Mouse (Mus musculus): ENCODE results near the gene Dctd.

Dctd gene

DNA sequence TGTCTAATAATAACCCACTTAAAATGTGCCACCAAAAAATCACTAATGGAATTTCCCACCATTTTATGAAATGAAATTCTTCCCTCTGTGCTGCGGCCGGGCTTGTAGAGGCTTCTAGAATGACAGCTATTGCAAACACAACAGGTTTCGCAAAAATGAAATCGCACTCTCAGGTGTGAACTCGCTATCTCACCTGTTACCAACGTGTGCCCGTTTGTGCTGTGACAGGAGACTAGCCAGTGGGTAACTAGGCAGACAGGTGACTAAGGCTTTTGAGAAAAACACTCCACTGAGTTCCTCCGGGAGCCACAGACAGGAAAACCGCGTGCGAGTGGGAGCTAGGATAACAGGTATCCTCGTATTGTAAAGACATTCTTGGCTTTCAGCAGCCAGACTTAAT is at the start of gene Dctd:
Gene Dctd (plus strand): TSS at position 301 of the 400 bp plus-strand sequence.
- DNase-seq = no peak

DNA sequence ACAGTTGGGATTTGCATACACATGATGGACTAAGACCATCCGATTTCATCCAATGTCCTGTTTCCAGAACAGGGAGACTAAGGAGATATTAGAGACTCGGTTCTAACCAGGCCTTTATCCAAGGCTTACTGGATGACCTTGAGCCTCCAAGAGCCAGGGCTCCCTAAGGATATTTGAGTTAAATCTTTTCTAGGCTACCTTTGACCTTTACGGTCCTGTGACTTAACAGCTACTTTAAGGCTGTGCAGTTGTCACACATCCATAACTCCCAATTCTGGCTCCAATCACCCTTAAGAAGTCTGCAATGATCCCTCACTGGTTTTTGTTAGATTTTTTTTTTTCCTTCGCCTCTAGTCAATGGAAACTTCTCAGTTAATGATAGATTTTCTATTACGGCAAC is 45.3 kb upstream of the Dctd start:
- DNase-seq = no peak

DNA sequence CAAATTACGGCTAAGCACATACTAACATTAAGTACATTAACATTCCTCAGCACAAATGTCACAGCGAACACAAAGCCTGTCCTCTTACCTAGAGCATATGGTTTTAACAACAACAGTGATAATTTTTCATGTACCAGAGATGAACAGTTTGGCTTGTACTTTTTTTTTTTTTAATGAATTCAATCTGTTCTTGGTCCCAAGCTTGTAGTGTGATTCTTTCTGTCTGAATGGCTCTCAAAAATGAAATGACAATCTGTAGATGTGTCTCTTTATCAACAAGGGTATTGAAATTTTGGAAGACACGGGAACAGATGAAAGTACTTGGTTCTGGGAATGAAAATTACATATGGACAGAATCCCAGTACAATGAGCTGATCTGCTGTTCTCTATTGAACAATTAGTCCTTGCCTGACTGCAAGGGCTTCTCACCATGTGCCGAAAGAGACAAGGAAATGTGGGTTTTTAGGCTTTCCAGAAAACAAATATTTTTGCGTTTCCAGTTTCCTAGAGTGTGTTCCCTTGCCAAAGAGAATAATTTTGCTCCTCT is 35.3 kb upstream of the Dctd start:
- no peak for DNase-seq

DNA sequence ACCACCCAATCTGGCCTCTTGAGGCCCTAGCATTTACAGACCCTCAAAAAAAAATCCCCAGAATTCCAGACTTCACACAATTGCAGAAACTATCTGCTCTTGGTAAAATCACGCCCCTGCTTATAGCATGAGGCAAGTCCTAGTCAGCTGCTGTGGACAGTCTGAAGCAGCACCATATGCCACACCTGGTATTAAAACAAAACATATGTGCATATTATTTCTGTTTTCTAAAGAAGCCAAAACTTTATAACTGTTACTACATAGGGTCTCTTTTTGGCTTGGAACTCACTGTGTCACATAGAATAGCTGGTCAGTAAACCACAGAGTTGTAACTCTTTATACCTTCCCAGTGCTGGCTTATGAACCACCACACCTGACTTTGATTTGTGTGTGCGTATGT is 24.7 kb upstream of the Dctd start:
- DNase-seq = no peak

DNA sequence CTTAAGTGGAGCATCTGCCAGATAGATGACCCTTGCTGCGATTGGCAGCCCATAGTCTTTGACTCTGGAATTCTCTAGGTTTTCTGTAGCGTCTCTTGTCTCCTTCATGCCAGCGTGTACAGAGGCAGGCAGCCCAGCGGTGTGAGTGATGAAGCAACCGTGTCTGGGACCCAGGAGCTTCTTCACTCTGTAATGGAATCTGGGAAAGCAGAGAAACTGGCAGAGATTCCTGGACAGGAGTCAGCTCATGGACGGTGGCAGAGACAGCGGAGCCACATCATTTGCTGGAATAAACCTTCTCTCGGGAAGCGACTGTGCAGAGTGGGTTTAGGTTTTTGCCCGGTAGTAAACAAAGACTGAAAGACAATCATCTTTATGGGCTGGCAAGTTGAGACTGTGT is 16.5 kb upstream of the Dctd start:
- DNase-seq = peak; percentile 0

DNA sequence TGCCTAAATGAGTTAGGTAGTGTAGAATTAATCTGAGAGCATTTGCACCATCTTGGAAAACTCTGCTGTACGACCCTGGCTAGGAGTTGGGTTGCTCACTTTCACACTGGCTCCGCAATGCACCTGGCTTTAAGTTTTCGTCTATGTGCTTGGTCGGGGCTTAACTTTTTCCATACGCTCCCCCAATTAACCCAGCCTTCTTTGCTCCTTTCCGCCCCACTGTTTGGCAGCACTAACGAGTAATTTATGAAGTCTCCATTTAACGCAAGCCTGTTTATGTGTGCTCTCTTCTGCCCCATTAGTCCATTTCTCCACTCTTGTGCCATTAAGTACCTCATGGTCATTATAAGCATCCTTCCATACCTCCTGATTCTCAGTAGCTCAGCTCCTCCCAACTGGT is 8.2 kb upstream of the Dctd start:
- no peak for DNase-seq

DNA sequence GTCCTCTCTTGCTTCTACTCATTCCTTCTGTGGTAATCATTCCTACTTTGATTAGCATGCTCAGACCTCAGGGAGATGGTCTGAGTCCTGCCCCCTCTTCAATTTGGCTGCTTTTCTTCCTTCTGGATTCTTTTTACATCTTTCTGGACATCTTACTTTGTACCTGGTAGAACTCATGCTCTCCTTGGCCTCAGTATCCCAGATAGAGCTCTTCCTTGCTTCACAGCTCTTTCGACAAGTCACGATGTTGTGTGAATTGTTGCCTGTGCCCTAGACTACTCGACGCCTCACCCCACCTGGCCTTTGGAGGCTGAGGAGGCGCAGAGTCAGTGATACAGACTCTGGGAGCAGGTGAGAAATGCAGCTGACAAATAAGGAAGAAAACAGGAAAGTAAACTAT is 3.5 kb upstream of the Dctd start:
- DNase-seq = no peak

DNA sequence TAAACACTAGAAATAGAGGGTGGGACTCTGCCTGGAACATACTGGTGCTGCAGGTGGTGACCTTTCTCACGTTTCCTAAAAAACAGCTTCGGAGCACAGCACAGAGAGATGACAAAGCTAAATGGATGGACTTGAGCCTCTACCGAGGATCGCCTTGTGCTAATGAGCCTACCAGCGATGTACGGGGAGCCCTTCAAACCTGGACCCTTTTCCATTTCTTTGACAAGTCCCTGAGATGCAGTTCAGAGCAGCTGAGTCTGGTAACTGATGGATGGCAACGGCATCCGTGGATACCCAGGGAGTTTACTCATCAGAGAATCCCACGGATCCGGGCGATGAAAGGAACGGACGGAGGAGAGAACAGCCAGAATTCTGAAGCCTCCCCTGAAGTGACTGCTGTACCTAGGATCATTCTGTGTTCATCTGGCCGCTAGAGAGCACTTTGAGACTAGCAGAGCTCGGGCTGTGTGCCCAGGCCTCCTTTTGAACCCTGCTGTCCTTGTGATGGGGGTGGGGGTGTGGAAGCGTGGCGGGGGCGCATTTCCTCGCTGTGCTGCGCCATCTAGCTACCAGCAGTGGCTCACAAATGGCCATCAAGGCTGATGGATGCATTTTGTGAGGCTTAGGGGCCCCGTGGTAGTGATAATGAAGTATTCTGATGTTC is 1.6 kb upstream of the Dctd start:
- peak; percentile 18 for DNase-seq

DNA sequence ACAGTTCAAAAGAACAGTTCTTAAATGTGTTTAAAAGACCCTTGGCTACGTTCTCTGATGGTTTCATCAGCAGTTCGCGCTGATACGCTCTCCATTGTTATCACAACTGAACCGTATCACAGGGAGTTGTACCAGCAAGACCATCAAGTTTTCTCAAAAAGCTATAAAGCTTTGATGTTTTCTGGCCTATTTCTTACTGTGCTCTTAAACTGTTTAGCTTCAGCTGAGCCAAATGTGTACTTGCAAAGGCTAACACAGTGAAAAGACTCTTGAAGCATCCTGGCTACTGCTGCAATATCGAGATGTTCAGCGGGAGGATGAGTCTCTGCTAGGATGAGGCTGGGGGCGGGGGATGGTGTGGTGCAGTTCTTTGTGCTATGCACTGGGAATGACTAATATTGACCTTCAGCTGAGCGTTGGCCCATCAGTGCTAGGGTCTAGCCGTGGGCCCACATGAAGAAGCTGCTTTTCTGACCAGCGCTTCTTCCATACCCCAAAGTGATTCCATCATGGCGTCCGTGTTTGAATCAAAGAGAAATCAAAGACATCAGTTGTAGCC is 732 bp upstream of the Dctd start:
- DNase-seq = no peak

DNA sequence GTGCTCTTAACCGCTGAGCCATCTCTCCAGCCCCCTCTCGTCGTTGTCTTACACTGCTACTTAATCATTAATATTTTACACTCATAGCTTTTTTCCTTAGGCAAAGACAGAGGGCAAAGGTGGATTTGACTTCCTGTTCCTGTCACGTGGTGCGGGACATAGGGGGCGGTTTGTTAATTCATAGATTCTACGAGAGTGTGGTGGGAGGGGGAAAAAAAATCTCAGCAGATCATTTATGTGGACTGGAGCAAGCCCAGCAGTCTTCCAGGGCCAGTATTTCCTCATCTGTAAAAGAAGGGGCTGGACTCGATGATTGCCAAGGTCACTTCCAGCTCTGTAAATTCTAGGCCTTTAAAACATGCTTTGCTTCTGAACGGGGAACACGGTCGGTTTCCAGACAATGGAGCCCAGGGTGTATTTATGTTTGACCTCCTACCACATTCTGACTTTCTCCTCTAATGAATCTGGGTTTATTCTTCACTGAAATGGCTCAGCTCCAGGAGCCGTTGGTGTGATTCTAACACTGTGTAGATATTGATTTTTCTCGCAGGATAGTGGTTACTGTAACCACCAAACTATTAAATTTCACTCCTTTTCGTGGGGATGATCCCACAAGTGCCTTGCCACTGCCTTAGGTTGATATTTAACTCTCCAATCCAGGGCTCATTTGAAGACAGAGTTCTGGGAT is 1.4 kb downstream of the Dctd start:
- no peak for DNase-seq

DNA sequence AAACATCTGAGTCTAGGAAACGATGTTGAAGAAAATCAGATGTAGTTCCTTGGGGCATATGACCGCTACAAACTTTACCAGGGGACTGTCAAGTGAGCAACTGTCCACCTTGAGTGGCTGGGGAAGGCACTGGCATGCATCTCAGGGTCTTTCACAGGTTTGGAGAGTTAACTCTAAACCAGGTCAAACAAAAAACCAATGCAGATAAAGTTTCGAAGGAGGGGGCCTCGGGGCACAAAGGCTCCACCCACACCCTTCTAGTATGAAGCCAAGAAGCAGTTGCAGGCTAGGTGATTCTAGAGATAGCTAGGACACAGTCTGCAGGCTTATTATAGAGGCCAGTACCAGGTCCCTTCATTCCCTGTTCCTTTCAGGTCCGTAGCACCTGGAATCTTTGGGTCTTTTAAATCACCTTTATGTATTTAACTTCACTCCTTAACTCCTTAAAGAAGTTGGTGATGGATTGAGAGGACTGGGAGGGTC is 10.5 kb downstream of the Dctd start:
- no peak for DNase-seq

DNA sequence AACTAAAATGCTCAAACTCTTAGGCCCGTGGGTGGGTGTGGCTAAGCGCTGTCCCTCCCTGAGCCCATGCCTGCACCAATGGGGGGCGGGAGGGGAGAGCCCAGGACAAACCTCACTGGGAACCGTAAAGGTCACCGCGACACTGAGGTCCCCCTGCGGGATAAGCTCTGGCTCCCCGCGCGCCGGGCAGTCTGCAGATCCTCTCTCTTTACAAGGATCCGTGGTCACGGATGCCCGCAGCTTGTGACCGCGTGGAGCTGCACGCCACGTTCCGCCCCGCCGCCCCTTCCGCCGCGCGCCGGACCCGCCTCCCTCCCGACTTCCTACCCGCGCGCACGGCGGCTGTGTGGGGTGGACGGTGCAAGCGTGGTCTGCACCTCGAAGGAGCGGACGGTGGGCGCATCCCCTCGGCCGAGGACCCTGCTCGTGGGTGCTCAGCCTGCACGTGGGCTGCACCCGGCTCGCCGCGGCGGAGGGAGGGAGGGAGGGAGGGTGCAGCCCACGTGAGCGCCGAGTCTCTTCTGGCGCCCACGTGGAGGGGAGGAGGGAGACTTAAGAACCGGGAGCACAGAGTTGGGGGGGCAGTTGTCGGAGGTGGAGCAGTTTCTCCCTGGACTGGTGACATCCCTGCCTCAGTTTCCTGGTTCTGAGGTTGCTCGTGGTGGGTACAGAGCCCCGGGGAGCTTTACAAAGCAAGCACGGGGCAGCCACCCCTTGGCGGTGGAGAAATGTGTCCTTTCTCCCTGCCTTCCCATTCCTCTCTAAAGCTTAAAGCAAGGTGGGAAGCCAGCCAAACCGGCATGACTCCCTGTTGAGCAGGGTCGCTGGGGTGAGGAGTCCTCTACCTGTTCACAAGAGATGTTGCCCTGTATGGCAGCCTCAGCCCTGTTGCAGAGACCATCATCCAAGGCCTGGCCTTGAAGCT is 11.2 kb downstream of the Dctd start:
- DNase-seq = peak; percentile 37

DNA sequence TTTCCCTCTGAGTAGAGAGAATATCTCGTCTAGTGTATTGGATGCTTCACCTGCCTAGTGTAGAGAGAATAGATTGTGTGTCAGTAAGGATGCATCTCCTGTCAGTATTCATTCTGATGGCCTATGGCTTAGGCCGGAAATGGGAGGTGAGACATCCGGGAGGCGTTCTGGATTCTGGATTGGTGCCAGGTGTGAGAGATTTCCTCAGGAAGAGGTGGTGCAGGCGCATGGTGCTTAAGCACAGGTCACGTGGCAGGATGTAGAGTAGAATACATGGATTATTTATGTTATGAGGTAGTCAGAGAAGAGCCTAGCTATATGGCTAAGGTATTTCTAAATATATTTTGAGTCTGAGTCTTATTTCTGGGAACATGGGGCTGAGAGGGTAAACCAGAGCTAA is 15.7 kb downstream of the Dctd start:
- peak; percentile 32 for DNase-seq

DNA sequence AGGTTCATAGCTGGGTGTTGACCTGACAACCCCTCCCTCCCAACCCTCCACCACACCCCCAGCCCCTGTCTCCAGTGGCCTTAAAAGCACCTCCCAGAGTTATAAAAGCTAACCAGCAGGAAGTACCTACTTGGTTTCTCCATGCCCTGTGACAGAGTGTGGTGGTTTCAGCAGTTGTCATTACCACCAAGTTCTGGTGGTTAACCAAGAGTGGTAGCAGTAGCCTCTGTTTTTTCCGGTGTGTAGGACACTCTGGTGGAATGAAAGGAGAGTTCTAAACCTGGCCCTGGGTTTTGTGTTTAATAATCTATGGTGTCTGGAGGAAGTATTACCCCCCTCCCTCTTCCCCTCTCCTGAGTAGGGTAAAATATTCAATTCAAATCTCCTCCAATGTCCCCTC is 24.1 kb downstream of the Dctd start:
- DNase-seq = no peak

DNA sequence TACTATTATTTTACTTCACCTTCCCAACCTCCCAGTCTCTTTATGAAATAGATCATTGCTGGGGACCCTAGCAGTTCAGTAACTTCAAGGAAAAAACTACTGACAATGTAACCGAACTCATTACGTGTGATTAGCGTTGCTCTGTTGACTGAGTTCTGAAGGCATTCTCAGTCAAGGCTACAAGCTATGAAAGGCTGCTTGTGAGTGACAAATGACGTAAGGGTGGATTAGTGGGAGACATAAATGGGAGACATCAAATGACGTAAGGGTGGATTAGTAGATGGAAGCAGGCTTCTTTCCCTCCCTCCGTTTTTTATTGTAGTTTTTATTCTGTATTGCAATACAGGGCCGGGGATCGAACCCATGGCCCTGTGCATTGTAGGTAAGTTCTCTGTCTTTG is 26.0 kb downstream of the Dctd start:
- no peak for DNase-seq

DNA sequence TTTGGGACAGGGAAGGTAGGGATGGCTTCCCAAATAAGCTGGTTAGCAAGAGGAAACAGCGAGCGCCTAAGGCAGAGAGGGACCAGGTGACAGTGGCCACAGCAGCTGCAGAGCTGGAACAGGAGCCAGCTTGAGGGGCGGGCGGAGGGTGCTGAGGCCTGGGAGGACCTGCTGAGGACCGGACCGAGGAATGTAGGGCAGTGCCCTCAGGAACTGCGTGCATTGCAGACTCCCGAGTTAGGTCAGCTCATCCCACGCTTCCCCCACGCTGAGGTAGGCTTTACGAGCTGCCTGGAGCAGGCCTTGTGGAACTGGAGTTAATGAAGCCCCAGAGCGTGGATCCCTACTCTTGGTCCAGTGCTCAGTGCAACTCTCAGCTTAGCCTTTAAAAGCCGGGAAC is 28.1 kb downstream of the Dctd start:
- no peak for DNase-seq

DNA sequence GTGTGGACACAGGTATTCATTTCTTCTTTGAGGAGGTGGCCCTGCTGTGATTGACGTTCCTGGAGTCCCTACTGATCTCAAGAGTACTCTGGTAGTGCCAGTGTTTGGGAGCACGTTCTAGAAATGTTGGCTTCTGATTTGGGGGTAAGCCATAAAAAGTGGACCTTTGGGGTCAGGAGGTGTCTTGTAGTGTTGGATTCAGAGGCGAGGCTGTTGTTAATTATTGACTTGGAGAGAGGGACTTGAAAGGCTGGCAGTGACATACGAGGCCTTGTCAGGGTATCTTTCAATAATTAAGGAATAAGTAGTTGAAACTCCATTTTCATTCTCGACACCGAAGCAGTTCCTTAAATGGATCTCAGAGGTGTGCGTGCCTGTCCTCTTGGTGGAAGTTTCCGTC is 31.4 kb downstream of the Dctd start:
- no peak for DNase-seq

DNA sequence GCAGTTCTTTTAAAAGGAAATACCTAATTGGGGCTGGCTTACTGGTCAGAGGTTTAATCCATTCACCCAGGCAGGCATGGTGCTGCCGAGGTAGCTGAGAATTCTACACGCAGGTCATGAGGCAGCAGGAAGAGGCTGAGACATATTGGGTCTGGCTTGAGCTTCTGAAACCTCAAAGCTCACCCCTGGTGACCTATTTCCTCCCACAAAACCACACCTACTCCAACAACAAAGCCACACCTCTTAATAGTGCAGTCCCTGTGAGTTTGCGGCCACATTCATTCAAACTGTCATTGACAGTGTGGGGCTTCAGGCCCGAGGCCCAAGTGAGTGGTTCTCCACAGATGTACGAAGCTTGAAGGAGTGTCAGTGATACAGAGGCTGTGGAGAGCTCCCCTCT is 34.4 kb downstream of the Dctd start:
- DNase-seq = no peak

DNA sequence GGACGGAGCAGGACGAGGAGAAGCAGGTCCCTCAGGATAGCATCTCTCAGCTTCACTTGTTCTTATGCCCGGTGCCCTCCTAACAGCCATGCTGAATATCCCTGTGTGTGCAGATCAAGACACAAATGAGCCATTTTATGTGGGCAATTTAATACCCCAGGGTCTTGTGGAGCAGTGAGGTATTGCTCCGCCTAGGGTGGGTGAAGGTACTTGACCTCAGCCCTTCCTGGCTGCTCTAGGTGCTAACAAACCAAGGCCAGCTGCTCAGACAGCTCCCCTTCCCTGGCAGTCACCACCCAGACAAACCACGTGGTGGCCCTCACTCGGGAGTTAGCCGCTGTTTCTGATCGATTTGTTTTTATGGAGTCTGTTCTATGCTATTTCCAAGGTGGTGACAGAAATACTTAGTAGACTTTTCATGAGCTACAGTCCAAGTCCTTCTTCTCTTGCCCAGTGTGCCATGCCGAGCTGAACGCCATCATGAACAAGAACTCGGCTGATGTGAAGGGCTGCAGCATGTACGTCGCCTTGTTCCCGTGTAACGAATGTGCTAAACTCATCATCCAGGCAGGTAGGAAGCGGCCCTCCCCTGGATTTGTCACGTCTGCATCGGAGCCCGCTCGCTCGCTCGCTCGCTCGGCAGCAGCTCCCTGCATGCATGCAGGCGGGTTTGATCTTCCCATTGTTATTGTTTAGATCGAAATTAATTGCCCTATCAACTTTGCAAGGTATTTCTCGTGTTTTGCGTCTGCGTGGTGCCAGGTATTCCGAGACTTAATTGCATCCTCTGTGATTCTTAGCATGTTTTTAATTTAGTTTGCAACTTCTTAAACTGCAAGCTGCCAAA is 38.1 kb downstream of the Dctd start:
- DNase-seq = no peak

DNA sequence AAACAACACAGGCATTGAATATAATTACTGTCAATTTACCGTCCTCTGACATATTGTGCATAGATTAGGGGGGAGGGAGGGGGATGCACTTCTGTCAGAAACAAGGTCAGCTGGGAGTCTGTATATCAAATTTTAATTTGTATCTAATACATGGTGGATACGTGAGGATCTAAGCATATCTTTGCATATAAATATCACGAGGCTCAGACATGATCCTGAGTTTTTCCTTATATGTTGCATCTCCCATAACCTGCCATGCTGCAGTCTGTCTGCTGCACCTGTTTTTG is 38.7 kb downstream of the Dctd start:
- no peak for DNase-seq

DNA sequence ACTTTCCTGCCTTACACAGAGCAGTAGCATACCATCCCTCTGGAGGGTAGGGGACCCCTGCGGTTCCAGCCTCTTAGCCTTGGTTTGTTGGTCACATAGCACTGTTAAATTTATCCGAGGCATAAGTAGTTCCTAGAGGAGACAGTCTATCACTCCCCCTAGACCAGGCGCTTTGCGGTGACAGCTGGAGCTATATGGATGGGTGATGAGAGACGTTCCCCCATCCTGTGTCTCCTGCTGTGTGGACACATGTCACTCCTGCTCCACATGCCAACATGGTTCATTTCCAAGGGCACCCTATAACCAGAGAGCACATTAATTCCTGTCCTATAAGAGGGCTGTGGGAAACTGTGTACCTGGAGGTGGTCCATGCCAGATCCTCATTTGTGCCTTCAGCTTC is 42.1 kb downstream of the Dctd start:
- DNase-seq = no peak

DNA sequence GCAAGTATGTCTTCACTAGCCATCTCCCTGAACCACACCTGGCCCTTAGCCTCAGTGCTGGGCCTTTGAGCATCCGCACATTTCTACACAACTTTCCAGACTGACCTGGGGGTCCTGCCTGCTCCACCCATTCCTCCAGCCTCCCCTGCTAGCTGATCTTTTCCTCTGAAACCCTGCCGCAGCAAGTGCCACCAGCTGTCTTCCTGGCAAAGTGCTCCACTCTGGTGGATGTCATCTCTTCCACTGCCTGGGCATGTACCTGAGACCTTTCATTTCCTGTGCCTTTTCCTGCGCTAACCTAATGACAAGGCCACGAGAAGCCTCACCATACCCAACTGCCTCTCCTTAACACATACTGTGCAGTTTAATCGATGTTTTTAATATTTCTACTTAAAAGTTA is 46.9 kb downstream of the Dctd start:
- DNase-seq = no peak
